Mouse (Mus musculus) adrenal gland, adult 8-10 months (tissue): ENCODE measurements around the gene 9930021J03Rik. TPM values are rescaled to one million over a fixed set of nuclear protein-coding genes. Genes with fewer than 3 reads are reported as not detected.
A peak's percentile ranks its signal among the peaks of the same experiment; 100 is the strongest.

Experiments used
- DNase-seq: peaks from one replicate; pipeline ENCODE4 v3.0.0; 2022
- total RNA-seq, 4 experiments: library from RNA; stranded (reverse); gene quantifications; 2 replicates each; pipeline ENCODE4 v1.2.4; 2022

The 9930021J03Rik gene
- total RNA-seq, 4 experiments from 2014 or later = 14.8 to 20.4 (median 16.8) TPM

DNA sequence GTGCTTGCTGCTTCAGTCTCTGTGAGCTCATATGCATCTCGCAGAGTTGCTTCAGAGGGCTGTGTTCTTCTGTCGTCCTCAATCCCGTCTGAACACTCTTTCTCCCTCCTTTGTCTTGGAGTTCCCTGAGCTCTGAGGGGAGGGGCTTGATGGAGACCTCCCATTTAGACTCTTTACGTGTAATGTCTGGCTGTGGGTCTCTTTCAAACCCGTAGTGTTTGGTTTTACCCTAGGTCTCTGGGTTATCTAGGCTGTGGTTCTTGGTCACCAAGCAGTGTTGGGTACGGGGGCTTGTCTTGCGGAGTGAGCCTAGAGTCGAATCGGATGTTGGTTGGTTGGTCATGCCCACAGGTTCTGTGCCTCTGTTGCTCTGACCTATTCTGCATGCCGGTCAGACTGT is 110.7 kb downstream of the 9930021J03Rik start:
- DNase-seq = no peak

DNA sequence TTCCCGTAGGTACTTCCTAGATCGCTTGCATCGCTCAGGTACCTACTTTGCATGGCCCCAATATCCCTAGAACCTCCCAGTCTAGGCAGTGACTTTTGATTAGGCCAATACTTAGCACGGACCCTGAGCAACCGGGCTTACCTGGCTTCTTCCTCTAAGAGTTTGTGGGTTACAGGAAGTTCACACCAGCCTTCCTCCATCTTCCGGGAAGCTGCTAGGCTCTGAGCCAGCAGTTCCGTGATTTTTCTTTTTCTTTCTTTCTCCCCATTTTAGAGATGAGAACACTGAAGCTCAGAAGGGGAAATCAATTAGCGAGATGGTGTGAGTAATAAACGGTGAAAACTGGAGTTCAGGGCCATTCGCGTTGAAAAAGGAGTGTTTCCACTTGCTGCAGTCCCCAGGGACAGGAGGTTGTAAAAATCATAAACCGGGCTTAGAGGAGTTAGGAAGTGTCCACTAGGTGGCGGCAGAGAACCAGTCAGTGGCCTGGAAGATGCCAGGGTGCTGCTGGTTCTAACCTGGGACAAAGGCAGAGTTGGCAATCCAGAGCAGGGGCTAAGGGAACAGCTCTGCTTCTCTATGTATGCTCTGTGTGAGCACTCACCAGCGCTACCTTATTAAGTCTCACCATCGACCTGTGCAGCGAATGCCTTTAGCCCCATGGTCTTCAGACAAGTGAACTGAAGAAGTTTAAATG is 121.8 kb downstream of the 9930021J03Rik start:
- peak; percentile 55 for DNase-seq

DNA sequence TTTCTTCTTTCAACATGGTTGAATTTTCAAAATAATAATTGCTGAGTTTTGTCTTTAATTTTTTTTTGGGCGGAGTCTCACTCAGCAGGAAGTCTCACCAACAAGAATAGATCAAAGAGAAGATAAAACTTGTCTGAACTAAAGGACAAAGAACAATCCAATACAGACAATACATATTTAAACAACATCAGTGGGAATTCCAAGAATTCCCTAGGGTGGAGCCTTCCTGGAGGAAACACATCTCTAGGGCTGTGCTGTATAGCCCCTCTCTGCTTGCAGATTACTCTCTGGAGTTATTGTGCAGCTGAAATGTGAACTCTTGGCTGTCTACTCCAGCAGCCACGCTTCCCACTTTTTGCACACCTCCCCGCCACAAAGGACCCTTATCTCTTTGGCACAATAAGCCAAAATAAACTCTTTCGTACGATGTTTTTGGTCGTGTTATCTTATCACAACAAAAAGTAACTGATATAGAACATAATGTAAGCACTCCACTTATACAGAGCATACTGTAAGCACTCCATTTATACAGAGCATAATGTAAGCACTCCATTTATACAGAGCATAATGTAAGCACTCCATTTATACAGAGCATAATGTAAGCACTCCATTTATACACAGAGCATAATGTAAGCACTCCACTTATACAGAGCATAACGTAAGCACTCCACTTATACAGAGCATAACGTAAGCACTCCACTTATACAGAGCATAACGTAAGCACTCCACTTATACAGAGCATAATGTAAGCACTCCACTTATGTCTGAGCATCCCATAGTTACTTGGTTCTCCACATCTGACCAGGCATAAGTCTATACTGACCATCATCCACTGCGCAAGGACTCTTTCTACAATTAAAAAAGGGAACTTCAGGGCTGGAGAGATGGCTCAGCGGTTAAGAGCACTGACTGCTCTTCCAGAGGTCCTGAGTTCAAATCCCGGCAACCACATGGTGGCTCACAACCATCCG is 125.3 kb downstream of the 9930021J03Rik start:
- DNase-seq = no peak

DNA sequence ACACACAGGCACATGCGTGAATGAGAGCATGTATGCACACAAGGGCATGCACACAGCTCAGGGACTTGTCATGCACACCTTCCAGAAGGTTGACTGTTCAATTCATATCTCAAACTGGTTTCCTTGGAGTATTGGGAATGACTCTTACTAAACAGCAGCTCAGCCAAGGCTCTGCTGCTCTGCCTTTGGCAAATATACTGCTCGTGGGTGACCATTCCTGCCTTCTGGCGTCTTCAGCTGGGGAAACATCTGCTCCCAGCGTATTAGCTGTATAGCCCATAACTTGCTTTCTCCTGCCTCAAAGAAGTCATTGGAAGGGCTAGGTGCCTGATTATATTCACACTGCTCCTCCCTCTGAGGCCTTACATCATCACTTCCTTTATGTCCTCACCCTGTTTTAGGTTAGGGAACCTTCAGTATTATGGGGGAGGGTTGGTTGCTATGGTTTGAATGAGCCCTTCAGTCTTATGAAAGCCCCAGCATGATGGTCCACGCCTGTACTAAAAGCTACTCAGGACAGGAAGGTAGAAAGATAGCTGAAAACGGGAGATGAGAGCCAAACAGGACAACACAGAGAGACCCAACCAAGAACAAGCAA is 127.5 kb downstream of the 9930021J03Rik start:
- no peak for DNase-seq

DNA sequence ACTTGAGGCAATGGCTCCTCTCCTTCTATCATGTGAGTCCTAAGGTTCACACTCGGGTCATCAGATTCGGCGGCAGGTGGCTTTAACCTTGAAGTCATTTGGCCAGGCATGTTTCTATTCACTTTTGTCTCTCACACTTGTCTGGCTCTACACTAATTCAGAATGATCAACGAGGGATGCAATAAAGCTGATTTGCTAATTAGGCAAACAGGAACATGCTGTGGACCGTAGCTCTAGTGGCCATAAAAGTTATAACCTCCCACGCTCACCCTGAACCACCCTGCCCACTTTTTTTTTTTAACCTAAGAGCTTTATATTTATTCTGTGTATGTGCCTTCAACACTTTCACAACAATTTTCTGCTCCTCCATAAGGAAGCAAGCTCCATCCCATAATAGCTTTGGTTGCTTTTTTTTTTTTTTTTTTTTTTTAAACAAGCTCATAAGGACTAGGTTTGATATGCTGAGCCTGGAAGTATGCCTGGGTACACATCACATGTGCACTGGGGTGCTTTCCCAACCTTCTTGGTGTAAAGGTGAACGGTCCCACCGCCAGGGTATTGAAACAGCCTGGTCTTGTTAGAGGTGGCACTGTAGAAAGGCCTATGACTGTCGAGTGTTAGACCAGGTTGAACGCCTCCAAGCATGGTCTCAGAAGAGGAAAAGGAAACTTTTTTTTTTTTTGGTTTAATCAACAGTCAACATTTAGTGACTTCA is 129.2 kb downstream of the 9930021J03Rik start:
- no peak for DNase-seq

DNA sequence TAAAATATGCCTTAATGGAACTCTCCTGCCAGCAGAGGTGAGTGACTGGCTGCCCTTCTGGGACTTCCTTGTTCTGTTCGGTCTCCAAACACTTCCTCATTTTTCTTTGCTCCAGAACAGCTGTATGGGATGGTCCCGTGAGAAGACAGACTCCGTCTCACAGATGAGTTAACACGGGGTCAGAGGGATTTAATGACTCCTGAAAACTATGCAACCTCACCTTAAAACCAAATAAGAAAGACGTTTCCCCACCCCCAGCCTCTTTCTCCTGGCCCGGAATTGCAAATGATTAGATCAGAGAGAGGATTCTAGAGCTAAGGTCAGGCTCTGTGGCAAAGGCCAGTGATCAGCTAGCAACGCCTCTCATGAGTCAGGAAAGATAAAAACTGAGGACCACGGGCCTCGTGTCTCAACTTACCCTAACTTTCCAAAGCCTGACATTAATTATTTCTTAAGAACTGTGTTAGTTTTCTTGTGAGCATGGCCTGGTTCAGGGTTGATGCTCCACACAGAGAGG is 130.2 kb downstream of the 9930021J03Rik start:
- no peak for DNase-seq

DNA sequence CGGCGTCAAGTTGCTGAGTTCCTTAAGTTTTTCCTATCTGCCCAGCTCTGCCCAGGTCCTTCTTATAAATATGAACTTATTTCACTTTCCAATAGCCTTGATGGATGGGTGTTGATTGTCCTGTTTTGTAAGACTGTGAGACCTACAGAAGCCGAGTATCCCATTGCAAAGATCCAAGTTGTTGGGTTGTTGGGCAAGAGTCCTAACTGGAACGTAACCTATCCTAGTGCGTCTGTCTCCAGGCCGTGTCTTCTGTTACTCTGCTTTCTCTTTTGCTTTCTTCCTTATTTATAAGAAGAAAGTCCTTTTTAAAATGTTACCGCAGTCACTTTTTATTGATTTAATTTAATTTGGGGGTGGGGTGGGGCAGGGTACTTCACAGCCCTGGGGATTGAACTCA is 130.8 kb downstream of the 9930021J03Rik start:
- DNase-seq = no peak

DNA sequence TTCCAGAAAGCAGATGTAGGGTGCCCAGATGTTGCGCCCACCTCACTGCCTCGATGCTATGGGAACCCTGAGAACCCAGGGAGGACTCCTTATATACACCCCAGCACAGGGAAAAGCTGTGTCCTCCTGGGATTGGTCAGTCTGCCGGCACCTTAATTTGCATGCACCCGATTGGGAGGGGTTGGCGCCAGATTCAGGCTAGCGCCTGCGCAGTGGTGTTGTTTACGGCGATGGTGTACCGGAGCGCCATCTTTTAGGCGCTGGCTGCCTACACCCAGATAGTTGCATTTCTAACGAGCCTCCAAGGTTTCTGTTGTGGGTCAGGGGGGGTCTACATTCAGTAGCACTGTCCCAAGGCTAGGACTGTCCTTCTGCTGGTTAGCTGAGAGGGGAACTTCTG is 133.1 kb downstream of the 9930021J03Rik start:
- no peak for DNase-seq

DNA sequence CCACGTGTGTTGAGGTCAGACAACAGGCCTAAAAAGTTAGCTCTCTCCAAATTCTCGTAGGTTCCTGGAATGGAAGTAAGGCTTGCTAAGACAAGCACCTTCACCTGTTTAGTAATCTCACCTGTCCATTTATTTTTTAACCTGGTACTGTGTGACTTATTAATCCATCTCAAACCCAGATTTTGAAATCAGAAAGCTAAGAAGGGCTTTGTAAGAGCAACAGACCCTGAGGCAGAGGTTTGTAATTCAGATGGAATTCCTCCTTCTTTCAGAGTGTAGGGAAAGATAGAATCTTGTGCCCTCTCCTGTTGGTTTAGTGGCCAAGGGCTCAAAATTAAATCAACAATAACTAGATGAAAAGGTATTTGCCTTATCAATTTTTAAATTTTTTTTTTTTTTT is 134.6 kb downstream of the 9930021J03Rik start:
- DNase-seq = no peak

DNA sequence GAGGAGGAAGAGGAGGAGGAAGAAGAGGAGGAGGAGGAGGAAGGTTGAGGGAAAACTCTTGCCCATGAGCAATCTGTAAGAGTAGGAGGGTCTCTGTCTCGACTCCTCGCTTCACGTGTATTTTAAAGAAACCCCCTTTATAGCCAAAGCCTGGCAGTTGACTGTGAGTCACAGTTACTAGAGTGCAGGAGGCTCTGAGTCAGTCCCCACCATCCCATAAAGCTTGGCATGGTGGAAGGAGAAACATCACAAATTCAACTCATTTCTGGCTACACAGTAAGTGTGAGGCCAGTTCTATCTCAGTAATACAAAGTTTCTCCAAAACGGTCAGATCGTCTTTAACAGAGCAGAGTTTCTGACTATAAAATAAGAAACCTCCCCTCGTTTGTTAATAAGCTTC is 135.5 kb downstream of the 9930021J03Rik start:
- no peak for DNase-seq

DNA sequence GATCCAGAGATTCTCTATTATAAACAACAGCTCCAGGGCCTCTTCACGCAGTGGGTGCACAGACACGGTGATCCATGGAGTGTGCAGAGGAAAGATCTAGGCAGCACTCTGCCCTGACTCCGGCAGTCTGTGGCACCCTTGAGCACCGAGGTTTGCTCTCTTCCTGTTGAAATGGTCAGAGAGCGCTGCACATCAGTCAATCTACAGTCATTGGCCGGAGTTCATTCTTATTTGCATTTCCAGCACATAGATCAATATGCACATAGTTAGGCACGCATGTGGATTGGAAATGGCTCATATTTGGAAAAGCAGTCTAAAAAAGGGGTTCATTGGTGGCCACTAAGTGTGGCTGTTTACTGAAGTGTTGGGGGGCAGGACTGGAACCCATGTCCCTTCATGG is 137.7 kb downstream of the 9930021J03Rik start:
- DNase-seq = no peak

DNA sequence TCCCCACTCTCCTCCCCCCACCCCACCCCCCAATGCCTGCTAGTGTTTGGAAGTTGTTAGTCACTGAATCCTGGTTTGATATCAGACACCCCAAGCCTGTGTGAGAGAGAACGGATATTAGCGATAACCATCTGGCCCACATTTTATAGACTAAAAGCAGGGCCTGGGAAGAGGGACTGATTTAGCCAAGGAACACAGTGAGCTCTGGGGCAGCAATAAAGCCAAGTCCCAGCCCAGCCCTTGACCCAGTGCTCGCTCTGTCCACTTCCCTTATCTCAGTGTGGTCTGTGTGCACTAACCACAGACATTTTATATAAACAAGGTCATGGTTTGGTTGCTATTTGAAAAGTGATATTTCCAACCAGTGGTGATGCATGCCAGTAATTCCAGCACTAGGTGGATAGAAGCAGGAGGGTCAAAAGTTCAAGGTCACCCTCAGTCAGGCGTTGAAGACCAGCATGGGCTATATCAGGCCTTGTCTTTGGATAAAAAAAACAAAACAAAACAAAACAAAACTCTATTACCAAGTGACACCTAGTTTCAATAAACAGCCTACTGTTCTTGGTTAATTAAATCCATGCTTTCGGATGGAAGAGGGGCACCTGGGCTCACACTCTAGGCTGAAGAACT is 138.7 kb downstream of the 9930021J03Rik start:
- DNase-seq = peak; percentile 54

DNA sequence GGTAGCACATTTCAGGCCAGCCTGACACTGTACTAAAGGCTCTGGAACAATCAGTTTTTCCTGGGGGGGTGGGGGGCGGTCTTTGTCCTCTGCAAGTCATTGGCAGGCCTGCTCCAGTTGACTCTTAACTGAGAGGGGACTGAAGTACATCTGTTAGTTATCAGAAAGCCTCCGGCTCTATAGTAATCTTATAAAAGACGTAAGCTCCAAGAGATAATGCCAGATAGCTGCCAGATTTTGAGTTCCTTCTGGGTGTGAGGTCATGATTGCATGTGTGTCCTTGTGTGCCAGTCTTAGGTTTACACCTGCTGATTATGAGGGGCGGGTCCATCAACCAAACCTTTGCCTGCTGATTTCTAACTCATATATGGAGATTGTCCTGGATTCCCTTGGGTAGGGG is 139.6 kb downstream of the 9930021J03Rik start:
- no peak for DNase-seq

DNA sequence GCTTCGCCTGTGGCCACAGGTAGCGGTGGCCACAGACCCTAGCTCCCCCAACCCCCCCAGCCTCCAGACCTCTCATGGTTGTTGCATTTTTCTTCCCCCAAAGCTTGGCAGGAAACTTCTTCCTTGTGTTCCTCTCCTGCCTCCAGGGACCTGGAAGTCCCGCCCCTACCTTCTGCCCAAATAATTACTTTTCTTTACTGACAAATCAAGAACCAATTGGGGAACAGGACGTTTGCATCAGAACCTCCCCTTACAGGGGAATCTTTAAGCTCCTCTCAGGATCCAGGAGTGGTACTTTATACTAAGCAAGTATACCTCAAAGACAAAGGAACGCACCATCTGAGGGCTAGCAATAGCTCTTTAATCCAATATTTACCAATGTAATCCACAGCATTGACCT is 140.9 kb downstream of the 9930021J03Rik start:
- no peak for DNase-seq

Other genes starting within 250 kb of the 9930021J03Rik start
- 10 to 100 TPM; 50.7 to 68.4 (median 58.3) TPM for gene Ermp1, start 157.6 kb downstream of the 9930021J03Rik start, total RNA-seq
- not detected for gene Mlana, start 108.2 kb downstream of the 9930021J03Rik start, total RNA-seq
- 10 to 100 TPM; 16.4 to 19.7 (median 19.3) TPM for gene Ranbp6, start 7.0 kb upstream of the 9930021J03Rik start, total RNA-seq
- 10 to 100 TPM; 22.6 to 38.7 (median 25.2) TPM for gene Il33, start 119.1 kb upstream of the 9930021J03Rik start, total RNA-seq
- not detected for gene Trpd52l3, start 197.8 kb upstream of the 9930021J03Rik start, total RNA-seq
- 10 to 100 TPM; 35.5 to 48.4 (median 42.5) TPM for gene Uhrf2, start 224.5 kb upstream of the 9930021J03Rik start, total RNA-seq